Mouse (Mus musculus) stomach, embryonic 16.5 days (tissue): Measurements from ENCODE around the gene Wdhd1. TPM values are rescaled to one million over a fixed set of nuclear protein-coding genes. Genes with fewer than 3 reads are reported as not detected.

Experiments
- ATAC-seq: fragments of 200-750 bp; cut with Nextera tagmentation; 2 replicates; pipeline ENCODE4 v1.8.0; 2017; ENCODE audit warnings: moderate number of reproducible peaks, moderate TSS enrichment; ENCODE audit not compliant: insufficient read depth, low FRiP score
- H3K27ac ChIP-seq: fragments of 300-500 bp; sonication (generic); 2 replicates; pipeline ENCODE4 v1.5.1; 2014; ENCODE audit warnings: low read length
- H3K27me3 ChIP-seq: fragments of 300-500 bp; sonication (generic); 2 replicates; pipeline ENCODE4 v1.6.1; 2014; ENCODE audit warnings: low read length, control low read depth, mixed read lengths; ENCODE audit not compliant: control insufficient read depth, insufficient read depth
- H3K36me3 ChIP-seq: fragments of 300-500 bp; sonication (generic); 2 replicates; pipeline ENCODE4 v1.6.1; 2014; ENCODE audit warnings: low read length; ENCODE audit not compliant: control insufficient read depth, insufficient read depth
- H3K4me1 ChIP-seq: fragments of 300-500 bp; sonication (generic); 2 replicates; pipeline ENCODE4 v1.6.1; 2014; ENCODE audit warnings: low read length, control low read depth, mixed read lengths; ENCODE audit not compliant: control insufficient read depth, insufficient read depth
- H3K4me2 ChIP-seq: fragments of 300-500 bp; sonication (generic); 2 replicates; pipeline ENCODE4 v1.6.1; 2014; ENCODE audit warnings: low read depth, low read length, mixed read lengths
- H3K4me3 ChIP-seq: fragments of 300-500 bp; sonication (generic); replicated peaks from 2 replicates; pipeline ENCODE4 v1.5.1; 2014; ENCODE audit warnings: mild to moderate bottlenecking, low read length
- H3K9ac ChIP-seq: fragments of 300-500 bp; sonication (generic); 2 replicates; pipeline ENCODE4 v1.6.1; 2014; ENCODE audit warnings: low read length
- H3K9me3 ChIP-seq: fragments of 300-500 bp; sonication (generic); replicated peaks from 2 replicates; pipeline ENCODE4 v1.6.1; 2016; ENCODE audit warnings: low read length, control low read depth; ENCODE audit not compliant: control insufficient read depth
- WGBS: fragments of 180-500 bp; shearing (Covaris S2); extraction: QIAGEN DNeasy Blood & Tissue Kit; methylation state at CpG from one replicate; pipeline ENCODE4 v1.1.7; 2014; 5-methylcytosine and 5-hydroxymethylcytosine counted together
- polyA plus RNA-seq: library from polyadenylated mRNA; unstranded; fragments of >200 nt; fragmentation: Nextera tagmentation; extraction: Ambion mirVana; gene quantifications from 2 replicates; pipeline ENCODE4 v1.2.1, GENCODE M21; 2015

Gene Wdhd1
- polyA plus RNA-seq, 1 experiment from 2014 or later: 25.6 TPM

GRCm38 (mm10) chr14:47220231-47221025 lies 56.2 kb downstream of the Wdhd1 start:
- no peaks in the 10 kb centered on the region for H3K27me3 ChIP-seq
- H3K4me3 ChIP-seq: no peak overlapping the region
- H3K9ac ChIP-seq: no peak overlapping the region
- 76% methylated on average over 8 of the region's 8 CpGs for WGBS
- H3K9me3 ChIP-seq: no peaks in the 10 kb centered on the region
- no peaks in the 10 kb centered on the region for H3K36me3 ChIP-seq
- ATAC-seq: no peak
- no peak overlapping the region for H3K4me2 ChIP-seq
- no peak overlapping the region for H3K27ac ChIP-seq
- no peaks in the 10 kb centered on the region for H3K4me1 ChIP-seq

DNA sequence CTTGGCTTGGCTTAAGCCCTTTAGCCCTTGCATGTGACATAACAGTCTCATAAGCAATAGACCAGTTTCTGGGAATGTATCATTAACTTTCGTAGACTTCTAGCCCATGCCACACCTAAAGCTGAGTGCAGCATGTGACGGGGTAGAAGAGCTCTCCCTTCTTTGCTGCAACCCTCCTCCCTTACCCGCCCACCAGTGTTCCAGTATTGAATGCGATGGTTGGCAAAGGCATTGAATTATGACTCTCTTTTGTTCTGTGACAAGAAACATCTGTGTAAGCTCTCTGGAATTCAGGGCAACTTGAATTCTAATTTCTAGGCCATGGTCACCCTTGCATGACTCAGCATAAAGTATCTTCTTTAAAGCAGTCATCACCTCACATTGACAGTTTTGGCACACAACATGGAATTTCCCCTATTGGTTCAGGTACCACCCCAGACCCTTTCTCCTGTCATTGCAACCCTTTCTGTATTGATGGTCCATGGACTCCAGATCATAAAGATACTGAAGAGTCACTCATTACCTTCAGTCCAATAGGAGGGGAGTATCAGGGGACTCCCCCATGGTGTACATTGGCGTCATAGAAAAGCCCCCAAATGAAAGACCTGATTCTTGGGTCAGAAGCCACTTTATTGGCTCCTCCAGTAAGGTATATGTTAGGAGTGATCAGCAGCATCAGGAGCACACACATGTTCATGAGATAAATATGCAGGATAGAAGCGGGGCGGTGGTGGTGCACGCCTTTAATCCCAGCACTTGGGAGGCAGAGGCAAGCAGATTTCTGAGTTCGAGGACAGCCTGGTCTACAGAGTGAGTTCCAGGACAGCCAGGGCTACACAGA lies 57.7 kb downstream of the Wdhd1 start:
- Histone ChIP-seq H3K4me2 (no peak overlapping the region), H3K9ac (no peak overlapping the region), H3K27me3 (no peaks in the 10 kb centered on the region), H3K9me3 (no peaks in the 10 kb centered on the region), H3K27ac (no peak overlapping the region), H3K4me3 (no peak overlapping the region), H3K4me1 (no peaks in the 10 kb centered on the region), H3K36me3 (no peaks in the 10 kb centered on the region)
- no peak for ATAC-seq
- WGBS: 80% methylated on average over 9 of the region's 9 CpGs

GRCm38 (mm10) chr14:47216541-47216940 lies 60.1 kb downstream of the Wdhd1 start:
- Histone ChIP-seq H3K4me3 (no peak overlapping the region), H3K9me3 (no peaks in the 10 kb centered on the region), H3K27me3 (no peaks in the 10 kb centered on the region), H3K4me2 (no peak overlapping the region), H3K27ac (no peak overlapping the region), H3K9ac (no peak overlapping the region), H3K4me1 (no peaks in the 10 kb centered on the region), H3K36me3 (no peaks in the 10 kb centered on the region)
- 88% methylated on average over 2 of the region's 2 CpGs for WGBS
- ATAC-seq: no peak

DNA sequence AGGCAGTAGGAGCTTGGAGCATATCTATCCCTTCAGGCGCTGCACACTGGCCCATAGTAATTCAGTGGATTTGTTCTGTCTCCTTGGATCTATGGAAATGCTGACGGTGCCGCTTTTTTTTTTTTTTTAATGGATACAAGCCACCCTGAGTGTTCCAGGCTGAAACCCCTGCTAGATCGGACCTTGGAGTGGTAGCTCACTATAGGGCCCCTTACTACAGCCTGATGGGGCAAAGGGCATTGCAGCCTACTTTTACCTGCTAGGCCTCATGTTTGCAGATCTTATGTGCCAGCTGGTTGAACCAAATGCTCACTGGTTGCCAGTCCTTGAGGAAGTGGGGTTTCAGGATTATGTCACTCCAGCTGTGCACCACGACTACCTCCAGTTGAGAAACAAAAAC lies 62.3 kb downstream of the Wdhd1 start:
- no peaks in the 10 kb centered on the region for H3K27me3 ChIP-seq
- H3K4me3 ChIP-seq: no peak overlapping the region
- ATAC-seq: no peak
- no peaks in the 10 kb centered on the region for H3K36me3 ChIP-seq
- no peak overlapping the region for H3K27ac ChIP-seq
- H3K9ac ChIP-seq: no peak overlapping the region
- H3K4me1 ChIP-seq: no peaks in the 10 kb centered on the region
- no peak overlapping the region for H3K4me2 ChIP-seq
- 73% methylated on average over 5 of the region's 5 CpGs for WGBS
- no peaks in the 10 kb centered on the region for H3K9me3 ChIP-seq

- H3K9me3 ChIP-seq: no peaks in the 10 kb centered on the region
- no peaks in the 10 kb centered on the region for H3K36me3 ChIP-seq
- no peak for ATAC-seq
- no peaks in the 10 kb centered on the region for H3K4me1 ChIP-seq
- H3K4me2 ChIP-seq: no peak overlapping the region
- WGBS: 80% methylated on average over 4 of the region's 4 CpGs
- H3K4me3 ChIP-seq: no peak overlapping the region
- no peak overlapping the region for H3K9ac ChIP-seq
- no peak overlapping the region for H3K27ac ChIP-seq
- H3K27me3 ChIP-seq: no peaks in the 10 kb centered on the region
These were observed 63.4 kb downstream of the Wdhd1 start for GRCm38 (mm10) chr14:47213305-47213704.

DNA sequence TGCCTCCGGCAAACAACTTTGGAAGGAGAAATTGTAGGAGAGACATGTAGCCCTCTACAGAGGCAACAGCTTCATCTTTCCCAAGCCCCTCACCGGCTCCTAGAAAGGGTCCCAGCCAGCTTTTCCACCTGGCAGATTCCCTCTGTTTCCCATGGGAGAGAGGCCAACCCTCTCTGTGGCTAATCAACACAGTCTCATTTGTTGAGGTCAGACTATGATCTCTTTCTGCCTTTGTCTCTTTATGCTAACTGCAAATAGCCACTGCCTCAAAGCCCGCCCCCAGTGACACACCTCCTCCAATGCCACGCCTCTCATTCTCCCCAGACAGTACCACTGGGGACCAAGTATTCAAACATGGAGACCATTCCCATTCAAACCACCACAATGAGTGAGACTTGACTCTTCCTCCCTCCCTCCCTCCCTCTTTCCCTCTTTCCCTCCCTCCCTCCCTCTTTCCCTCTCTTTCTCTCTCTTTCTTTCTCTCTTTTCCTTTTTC lies 66.9 kb downstream of the Wdhd1 start:
- H3K4me2 ChIP-seq: no peak overlapping the region
- no peak for ATAC-seq
- H3K27me3 ChIP-seq: no peaks in the 10 kb centered on the region
- no peaks in the 10 kb centered on the region for H3K9me3 ChIP-seq
- WGBS: 82% methylated on average over 4 of the region's 4 CpGs
- no peaks in the 10 kb centered on the region for H3K36me3 ChIP-seq
- no peaks in the 10 kb centered on the region for H3K4me1 ChIP-seq
- H3K9ac ChIP-seq: no peak overlapping the region
- H3K27ac ChIP-seq: no peak overlapping the region
- no peak overlapping the region for H3K4me3 ChIP-seq

DNA sequence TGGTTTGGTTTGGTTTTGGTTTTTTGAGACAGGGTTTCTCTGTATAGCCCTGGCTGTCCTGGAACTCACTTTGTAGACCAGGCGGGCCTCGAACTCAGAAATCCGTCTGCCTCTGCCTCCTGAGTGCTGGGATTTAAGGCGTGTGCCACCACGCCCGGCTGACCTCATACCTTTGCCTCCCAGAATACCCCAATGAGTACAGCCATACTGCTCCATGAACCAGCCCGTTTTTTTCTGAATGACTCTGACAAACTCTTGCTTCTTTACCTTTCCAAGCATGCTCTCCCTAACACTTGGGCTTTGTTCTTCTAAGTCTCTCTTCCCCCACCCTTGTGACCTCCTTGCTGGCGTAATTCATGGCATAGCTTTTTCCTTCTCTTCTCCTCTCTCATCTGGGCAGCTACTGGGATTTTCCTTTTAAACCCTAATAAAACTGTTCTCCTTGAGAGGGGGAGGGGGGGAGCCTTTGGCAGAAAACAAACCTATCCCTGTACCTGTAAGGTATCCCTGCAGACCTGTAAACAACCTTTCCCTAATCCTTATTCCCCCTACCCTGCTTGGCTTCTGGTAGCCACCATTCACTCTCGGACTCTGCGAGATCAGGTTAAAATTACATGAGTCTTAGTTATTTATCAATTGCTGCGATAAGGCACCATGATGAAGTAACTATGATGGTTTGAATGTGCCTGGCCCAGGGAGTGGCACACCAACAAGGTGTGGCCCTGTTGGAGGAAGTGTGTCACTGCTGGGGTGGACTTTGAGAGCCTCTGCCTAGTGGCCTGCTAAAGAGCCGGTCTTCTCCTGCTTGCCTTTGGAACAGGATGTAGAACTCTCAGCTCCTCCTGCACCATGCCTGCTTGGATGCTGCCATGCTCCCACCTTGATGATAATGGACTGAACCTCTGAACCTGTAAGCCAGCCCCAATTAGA lies 67.8 kb downstream of the Wdhd1 start:
- H3K9ac ChIP-seq: no peak overlapping the region
- no peaks in the 10 kb centered on the region for H3K9me3 ChIP-seq
- no peak overlapping the region for H3K4me2 ChIP-seq
- 84% methylated on average over 12 of the region's 12 CpGs for WGBS
- H3K27ac ChIP-seq: no peak overlapping the region
- peak; percentile 76 for ATAC-seq
- no peak overlapping the region for H3K4me3 ChIP-seq
- no peaks in the 10 kb centered on the region for H3K36me3 ChIP-seq
- no peaks in the 10 kb centered on the region for H3K27me3 ChIP-seq
- H3K4me1 ChIP-seq: no peaks in the 10 kb centered on the region

- Histone ChIP-seq H3K4me1 (no peaks in the 10 kb centered on the region), H3K4me2 (no peak overlapping the region), H3K4me3 (no peak overlapping the region), H3K27me3 (no peaks in the 10 kb centered on the region), H3K9ac (no peak overlapping the region), H3K36me3 (no peaks in the 10 kb centered on the region), H3K9me3 (no peaks in the 10 kb centered on the region), H3K27ac (no peak overlapping the region)
- ATAC-seq: no peak
- WGBS: 96% methylated on average over 3 of the region's 3 CpGs
These were observed 70.1 kb downstream of the Wdhd1 start for GRCm38 (mm10) chr14:47206601-47207000.
